Mouse (Mus musculus) brown adipose tissue, adult 24 weeks (tissue): ENCODE data around the gene 1700092M07Rik. TPM values are rescaled to one million over a fixed set of nuclear protein-coding genes. Genes with fewer than 3 reads are reported as not detected.
"Not testable (repeated sequence)": the region's sequence is repeated elsewhere in the genome, so short reads cannot be mapped to it uniquely, and the experiment has no call there.

Experiments
- H3K27ac ChIP-seq: fragments of 200-500 bp; replicated peaks from 2 replicates; pipeline ENCODE4 v1.5.1; 2012; ENCODE audit warnings: low read depth, mild to moderate bottlenecking, low read length
- H3K4me1 ChIP-seq: fragments of 200-500 bp; 2 replicates; pipeline ENCODE4 v1.6.1; 2012; ENCODE audit warnings: low read length, mixed read lengths; ENCODE audit not compliant: control insufficient read depth, insufficient read depth, insufficient read length
- H3K4me3 ChIP-seq: fragments of 200-500 bp; 2 replicates; pipeline ENCODE4 v1.5.1; 2012; ENCODE audit warnings: low read depth, mild to moderate bottlenecking, low read length, moderate library complexity; ENCODE audit not compliant: insufficient read depth
- polyA plus RNA-seq: library from polyadenylated mRNA; stranded (reverse); fragments of >200 nt; gene quantifications from 2 replicates; pipeline ENCODE4 v1.2.4, GENCODE M21; 2012; ENCODE audit not compliant: missing spikeins, insufficient read depth, insufficient read length

The 1700092M07Rik gene
- polyA plus RNA-seq, 1 experiment, result not detected

GRCm38 (mm10) chr19:8712870-8713305 is 27.6 kb upstream of the 1700092M07Rik start:
- peaks cover 7% of the 10 kb centered on the region; the same call in 1 of the 2 replicates for H3K4me1 ChIP-seq
- peak overlapping the region; percentile 81 for H3K27ac ChIP-seq
- H3K4me3 ChIP-seq, result peak overlapping the region; percentile 80

- H3K4me3 ChIP-seq, result peak overlapping the region; percentile 80
- H3K4me1 ChIP-seq, result peaks cover 7% of the 10 kb centered on the region; the same call in 1 of the 2 replicates
- H3K27ac ChIP-seq, result peak overlapping the region; percentile 81
These were observed 27.1 kb upstream of the 1700092M07Rik start for GRCm38 (mm10) chr19:8713306-8713996.

- Histone ChIP-seq H3K27ac (peak overlapping the region; percentile 63), H3K4me3 (peak overlapping the region; percentile 80), H3K4me1 (peaks cover 7% of the 10 kb centered on the region; the same call in 1 of the 2 replicates)
These were observed 26.4 kb upstream of the 1700092M07Rik start for GRCm38 (mm10) chr19:8713997-8714652.

GRCm38 (mm10) chr19:8714653-8715481 is 25.7 kb upstream of the 1700092M07Rik start:
- Histone ChIP-seq H3K4me3 (no peak overlapping the region), H3K27ac (peak overlapping the region; percentile 64), H3K4me1 (peaks cover 7% of the 10 kb centered on the region; the same call in 1 of the 2 replicates)

GRCm38 (mm10) chr19:8715868-8716766 is 24.4 kb upstream of the 1700092M07Rik start:
- H3K4me3 ChIP-seq, result no peak overlapping the region
- no peak overlapping the region for H3K27ac ChIP-seq
- H3K4me1 ChIP-seq, result peaks cover 7% of the 10 kb centered on the region; the same call in 1 of the 2 replicates

GRCm38 (mm10) chr19:8716767-8717475 is 23.6 kb upstream of the 1700092M07Rik start:
- Histone ChIP-seq H3K4me3 (no peak overlapping the region), H3K4me1 (peaks cover 2% of the 10 kb centered on the region; the same call in 1 of the 2 replicates), H3K27ac (no peak overlapping the region)

- H3K4me3 ChIP-seq, result no peak overlapping the region
- H3K4me1 ChIP-seq, result no peaks in the 10 kb centered on the region
These were observed 22.2 kb upstream of the 1700092M07Rik start for GRCm38 (mm10) chr19:8718357-8718756.

GRCm38 (mm10) chr19:8719037-8719436 is 21.5 kb upstream of the 1700092M07Rik start:
- H3K4me1 ChIP-seq, H3K27ac ChIP-seq, H3K4me3 ChIP-seq: not testable (repeated sequence)

More at GRCm38 (mm10) chr19:8718357-8718756, 22.2 kb upstream of the 1700092M07Rik start:
- H3K27ac ChIP-seq, result no peak overlapping the region

- Histone ChIP-seq H3K4me1 (no peaks in the 10 kb centered on the region), H3K4me3 (no peak overlapping the region), H3K27ac (no peak overlapping the region)
These were observed 19.1 kb upstream of the 1700092M07Rik start for GRCm38 (mm10) chr19:8721378-8721777.

GRCm38 (mm10) chr19:8722021-8722420 is 18.5 kb upstream of the 1700092M07Rik start:
- H3K4me1 ChIP-seq, result no peaks in the 10 kb centered on the region
- no peak overlapping the region for H3K4me3 ChIP-seq
- no peak overlapping the region for H3K27ac ChIP-seq

GRCm38 (mm10) chr19:8722559-8722906 is 18.0 kb upstream of the 1700092M07Rik start:
- H3K27ac ChIP-seq, result peak overlapping the region; percentile 79
- no peaks in the 10 kb centered on the region for H3K4me1 ChIP-seq
- peak overlapping the region; percentile 64 for H3K4me3 ChIP-seq

- peak within 1 kb of the TSS; percentile 79 for H3K27ac ChIP-seq
- H3K4me3 ChIP-seq, result peak within 1 kb of the TSS; percentile 74
- no peaks in the 10 kb centered on the region for H3K4me1 ChIP-seq
These were observed 17.5 kb upstream of the 1700092M07Rik start, which contains the start of gene Slc3a2 for GRCm38 (mm10) chr19:8722907-8723573. Gene Slc3a2, minus strand, starts transcription at chr19:8723369.

- no peaks in the 10 kb centered on the region for H3K4me1 ChIP-seq
- peak overlapping the region; percentile 74 for H3K4me3 ChIP-seq
- peak overlapping the region; percentile 70 for H3K27ac ChIP-seq
These were observed 16.8 kb upstream of the 1700092M07Rik start for GRCm38 (mm10) chr19:8723574-8724346.
